Mouse (Mus musculus) MEL (cell line): ENCODE results near the gene Ppfia3.

Source experiments
- CHD1 ChIP-seq: IDR thresholded peaks from 2 replicates; pipeline ENCODE4 v1.6.1; 2012; ENCODE audit warnings: low read depth, mild to moderate bottlenecking, inconsistent platforms, low read length, improper control_type of control experiment
- CTCF ChIP-seq, 3 experiments: IDR thresholded peaks in 2 of 3; conservative IDR thresholded peaks in 1 of 3; 2 replicates each; pipeline ENCODE4 v1.5.1; 2011 to 2012; ENCODE audit warnings: low read length in 3 of 3, low read depth in 2 of 3, mild to moderate bottlenecking in 2 of 3, improper control_type of control experiment in 1 of 3, inconsistent platforms in 1 of 3, mixed read lengths in 1 of 3, moderate library complexity in 1 of 3; ENCODE audit not compliant: control insufficient read depth in 1 of 3, insufficient read depth in 1 of 3, poor library complexity in 1 of 3, severe bottlenecking in 1 of 3
- E2F4 ChIP-seq: IDR thresholded peaks from 2 replicates; pipeline ENCODE4 v1.6.1; 2011; ENCODE audit warnings: low read depth, low read length, improper control_type of control experiment, borderline replicate concordance
- GATA1 ChIP-seq: IDR thresholded peaks from 2 replicates; pipeline ENCODE4 v1.6.1; 2011; ENCODE audit warnings: low read depth, low read length, improper control_type of control experiment
- HCFC1 ChIP-seq: IDR thresholded peaks from 2 replicates; pipeline ENCODE4 v1.6.1; 2012; ENCODE audit warnings: low read depth, mild to moderate bottlenecking, inconsistent platforms, low read length, improper control_type of control experiment, moderate library complexity
- MAFK ChIP-seq: IDR thresholded peaks from 2 replicates; pipeline ENCODE4 v1.6.1; 2011; ENCODE audit warnings: low read depth, mild to moderate bottlenecking, low read length, improper control_type of control experiment, borderline replicate concordance
- MAX ChIP-seq: IDR thresholded peaks from 2 replicates; pipeline ENCODE4 v1.6.1; 2011; ENCODE audit warnings: low read length, improper control_type of control experiment
- POLR2A ChIP-seq, 2 experiments: IDR thresholded peaks; 2 replicates each; pipeline ENCODE4 v1.6.1; 2011 to 2012; ENCODE audit warnings: low read length in 2 of 2, mild to moderate bottlenecking in 2 of 2, control low read depth in 1 of 2, improper control_type of control experiment in 1 of 2, low read depth in 1 of 2, moderate library complexity in 1 of 2; ENCODE audit not compliant: control insufficient read depth in 1 of 2, insufficient read depth in 1 of 2, poor library complexity in 1 of 2
- POLR2AphosphoS2 ChIP-seq: IDR thresholded peaks from 2 replicates; pipeline ENCODE4 v1.6.1; 2011; ENCODE audit warnings: low read length, improper control_type of control experiment
- POLR2AphosphoS5 ChIP-seq: IDR thresholded peaks from 2 replicates; pipeline ENCODE4 v1.6.1; 2012; ENCODE audit warnings: low read depth, borderline replicate concordance, mild to moderate bottlenecking, inconsistent platforms, low read length, moderate library complexity, mixed read lengths
- TBP ChIP-seq: IDR thresholded peaks from 2 replicates; pipeline ENCODE4 v1.8.0; 2011; ENCODE audit warnings: low read depth, low read length, improper control_type of control experiment
- USF2 ChIP-seq, 2 experiments: IDR thresholded peaks; 2 replicates each; pipeline ENCODE4 v1.6.1; 2011 to 2012; ENCODE audit warnings: improper control_type of control experiment in 2 of 2, low read length in 2 of 2, borderline replicate concordance in 1 of 2, inconsistent platforms in 1 of 2, low read depth in 1 of 2, mild to moderate bottlenecking in 1 of 2; ENCODE audit not compliant: insufficient read depth in 1 of 2

- no peak for TF ChIP-seq POLR2A (IDR thresholded peaks at IDR 0.05; ENCODE audit: control insufficient read depth in 1 of 2, insufficient read depth in 1 of 2, low read depth in 1 of 2, low read length in 2 of 2, poor library complexity in 1 of 2)
- no peak for TF ChIP-seq POLR2AphosphoS5
- no peak for TF ChIP-seq CTCF (IDR thresholded peaks at IDR 0.05 in 2 of 3, conservative IDR thresholded peaks at IDR 0.05 in 1 of 3; ENCODE audit: control insufficient read depth in 1 of 3, insufficient read depth in 1 of 3, low read depth in 2 of 3, low read length in 3 of 3, poor library complexity in 1 of 3, severe bottlenecking in 1 of 3)
- no peak for TF ChIP-seq GATA1
- TF ChIP-seq HCFC1: no peak
- no peak for TF ChIP-seq CHD1
- TF ChIP-seq E2F4: no peak
- TF ChIP-seq TBP: no peak
- no peak for TF ChIP-seq USF2 (IDR thresholded peaks at IDR 0.05; ENCODE audit: borderline replicate concordance in 1 of 2, insufficient read depth in 1 of 2, low read depth in 1 of 2, low read length in 2 of 2)
- TF ChIP-seq MAX: no peak
- no peak for TF ChIP-seq POLR2AphosphoS2
- TF ChIP-seq MAFK: no peak
These were observed 34.8 kb upstream of the Ppfia3 start for GRCm38 (mm10) chr7:45401521-45402085.
